Mouse (Mus musculus) monocyte, adult 5-6 weeks (primary cell): ENCODE results near the gene Myo1b. TPM values are rescaled to one million over a fixed set of nuclear protein-coding genes. Genes with fewer than 3 reads are reported as not detected.
A peak's percentile ranks its signal among the peaks of the same experiment; 100 is the strongest.

ENCODE experiments used
- ATAC-seq: fragments of 153-309, 156-312 bp; replicated peaks from 2 replicates; pipeline ENCODE4 v1.8.0; 2017; ENCODE audit warnings: mild to moderate bottlenecking; ENCODE audit not compliant: low TSS enrichment, insufficient number of reproducible peaks, severe bottlenecking, poor library complexity, low FRiP score
- total RNA-seq: library from RNA; stranded (forward); fragments of 200-1000, 200-491, 200-594 nt; gene quantifications from 3 replicates; pipeline ENCODE4 v1.2.3, GENCODE M21; 2017

Gene Myo1b
- 0.21 to 3.0 TPM (median 0.39 TPM) in 3 replicates for total RNA-seq

DNA sequence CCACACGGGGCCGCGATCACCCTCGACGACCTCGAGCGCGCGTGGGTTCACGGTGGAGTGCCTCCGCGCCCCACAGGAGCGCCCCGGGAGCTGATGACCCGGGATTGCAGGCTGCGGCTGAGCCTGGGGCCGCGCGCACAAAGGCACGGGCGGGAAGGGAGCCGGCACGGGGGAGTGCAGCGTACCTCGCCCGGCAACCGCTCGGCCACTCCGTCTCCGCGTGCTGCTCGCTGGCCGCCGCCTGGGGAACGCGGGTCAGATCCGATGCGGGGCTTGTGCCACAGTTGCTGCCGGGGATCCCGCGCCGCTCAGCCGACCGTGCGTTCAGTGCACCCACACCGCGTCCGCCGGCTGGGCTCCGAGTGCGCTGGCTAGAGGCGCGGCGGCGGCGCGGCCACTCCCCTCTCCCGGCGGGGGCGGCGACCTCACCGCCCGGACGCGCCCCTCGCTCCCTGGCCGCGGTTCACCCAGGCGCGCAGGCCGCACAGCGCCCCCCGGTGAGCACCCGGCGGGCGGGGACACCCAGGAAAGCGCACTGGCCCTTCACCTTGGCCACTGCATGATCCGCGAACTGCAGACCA lies at the start of gene Myo1b:
TSS of gene Myo1b (minus strand) at position 496 of the 581 bp plus-strand sequence.
- no peak for ATAC-seq

DNA sequence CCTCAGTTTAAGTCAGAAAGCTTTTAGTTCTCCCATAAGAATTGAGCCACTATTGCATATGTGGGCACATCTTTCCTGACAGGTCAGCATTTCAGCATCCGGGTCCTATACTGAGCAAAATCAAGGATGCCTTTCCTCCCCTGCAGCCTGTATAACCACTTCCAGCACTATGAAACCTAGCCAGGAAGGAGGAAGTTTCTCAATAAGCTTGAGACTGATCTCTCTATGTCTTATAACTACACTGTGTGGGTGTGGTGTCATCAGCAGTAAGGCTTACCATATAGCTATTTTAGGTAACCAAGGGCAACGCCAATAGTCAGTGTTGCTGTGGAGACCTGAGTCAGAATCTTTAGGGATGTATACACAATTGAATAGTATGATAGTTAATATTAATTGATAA lies 48.8 kb upstream of the Myo1b start:
- ATAC-seq: no peak

DNA sequence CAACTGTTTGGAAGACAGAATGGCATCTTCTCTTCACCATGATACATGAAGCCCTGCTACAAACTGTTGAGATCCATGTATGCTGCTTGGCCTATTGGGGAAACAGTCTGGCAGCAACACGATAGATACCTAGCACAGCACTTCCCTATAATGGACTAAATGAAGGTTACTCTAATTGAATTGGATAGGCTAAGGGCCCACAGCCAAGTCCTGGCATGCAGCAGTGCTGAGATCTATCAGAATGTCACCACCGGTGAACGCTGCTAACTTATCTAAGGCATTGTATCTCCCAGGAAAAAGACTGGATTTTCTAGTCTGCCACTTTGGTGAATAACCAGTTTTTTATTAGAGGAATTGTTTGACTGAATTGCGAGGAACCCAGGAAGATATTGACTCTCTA lies 31.2 kb upstream of the Myo1b start:
- ATAC-seq: no peak

DNA sequence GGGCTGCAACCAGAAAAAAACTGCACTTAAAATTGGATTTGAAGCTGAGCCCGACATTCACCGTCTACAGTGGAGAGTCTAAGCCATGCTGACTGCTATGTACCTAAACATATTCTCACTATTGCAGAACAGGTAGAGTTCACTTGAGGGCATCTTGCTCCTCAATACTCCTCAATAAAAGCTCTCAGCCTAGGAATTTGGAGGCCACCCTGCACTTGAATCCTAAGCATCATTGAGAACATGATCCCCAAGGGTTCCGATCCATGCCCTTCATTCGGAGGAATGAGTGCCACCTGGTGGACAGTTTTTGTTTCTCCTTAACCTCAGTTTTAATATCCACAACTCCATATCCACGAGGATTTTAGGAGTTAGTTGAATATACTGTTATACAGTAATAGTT lies 28.9 kb upstream of the Myo1b start:
- 0 out of 2 replicates have a peak, but pooled peaks have one; percentile 61 for ATAC-seq

DNA sequence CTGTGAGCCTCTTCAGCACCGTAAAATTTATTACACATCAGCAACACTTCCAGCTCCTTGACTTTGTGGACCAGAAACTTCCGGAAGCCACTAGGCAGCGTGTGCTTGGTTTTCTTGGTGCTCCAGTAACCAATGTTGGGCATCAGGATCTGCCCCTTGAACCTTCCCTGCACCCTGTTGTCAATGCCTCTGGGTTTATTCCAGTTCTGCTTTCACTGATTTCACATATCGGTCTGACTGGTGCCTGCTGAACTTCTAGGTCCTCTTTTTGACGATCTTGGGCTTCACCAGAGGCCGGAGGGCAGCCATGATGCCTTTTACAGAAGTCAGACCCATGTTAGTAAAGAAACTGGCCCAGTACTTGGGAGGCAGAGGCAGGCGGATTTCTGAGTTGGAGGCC lies 22.5 kb upstream of the Myo1b start:
- peak; percentile 54 for ATAC-seq

DNA sequence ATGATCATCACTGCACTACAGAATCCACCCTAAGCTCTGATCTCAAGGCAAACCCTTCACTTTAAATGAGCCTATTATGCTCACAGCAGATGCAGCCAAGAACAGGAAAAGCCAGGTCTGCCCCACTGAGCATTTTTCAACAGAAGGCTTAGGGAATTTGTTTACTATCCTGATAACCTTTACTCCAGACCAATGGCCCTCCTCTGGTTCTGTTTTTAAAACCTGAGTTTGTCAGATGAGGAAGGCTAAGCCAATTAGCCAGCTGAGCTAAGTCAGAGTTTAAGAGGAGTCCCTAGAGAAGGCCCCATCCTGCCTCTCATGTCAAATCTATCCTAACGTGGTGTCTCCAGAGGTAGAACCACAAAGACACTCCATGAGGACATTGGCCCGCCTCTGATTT lies 19.1 kb upstream of the Myo1b start:
- no peak for ATAC-seq

DNA sequence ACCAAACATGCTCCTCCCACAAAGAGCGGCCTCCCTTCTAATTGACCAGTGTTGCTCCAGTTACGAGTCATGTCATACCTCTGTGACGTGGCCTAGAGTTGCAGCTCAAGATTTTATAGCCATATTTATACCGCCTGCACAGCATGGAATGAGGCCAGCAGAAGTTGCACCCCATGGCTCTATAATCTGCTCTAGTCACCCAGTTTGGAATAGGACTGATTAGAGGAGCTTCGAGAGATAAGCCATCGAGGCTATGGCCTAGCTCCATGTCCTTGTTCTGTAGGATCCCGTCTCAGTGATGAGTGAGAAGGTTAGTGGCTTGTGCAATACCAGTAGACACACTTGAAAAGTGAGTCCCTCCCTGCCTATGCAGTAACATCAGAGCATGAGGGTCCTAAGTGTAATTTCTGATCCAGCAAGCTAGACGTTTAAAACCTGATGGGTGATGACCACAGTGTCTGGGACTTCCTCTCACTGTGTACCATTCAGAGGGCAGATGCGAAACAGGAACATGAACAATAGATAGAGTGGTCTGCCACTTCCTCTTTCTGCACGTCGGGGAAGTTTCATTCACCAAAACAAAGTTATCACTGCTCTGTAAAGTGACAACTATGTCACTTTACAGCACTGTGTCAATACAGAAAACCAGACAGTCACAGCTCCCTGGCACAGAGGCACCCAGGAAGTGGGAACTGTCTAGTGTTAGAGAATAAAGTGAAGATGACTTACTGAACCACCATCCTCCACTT lies 18.5 kb upstream of the Myo1b start:
- peak; percentile 92 for ATAC-seq

DNA sequence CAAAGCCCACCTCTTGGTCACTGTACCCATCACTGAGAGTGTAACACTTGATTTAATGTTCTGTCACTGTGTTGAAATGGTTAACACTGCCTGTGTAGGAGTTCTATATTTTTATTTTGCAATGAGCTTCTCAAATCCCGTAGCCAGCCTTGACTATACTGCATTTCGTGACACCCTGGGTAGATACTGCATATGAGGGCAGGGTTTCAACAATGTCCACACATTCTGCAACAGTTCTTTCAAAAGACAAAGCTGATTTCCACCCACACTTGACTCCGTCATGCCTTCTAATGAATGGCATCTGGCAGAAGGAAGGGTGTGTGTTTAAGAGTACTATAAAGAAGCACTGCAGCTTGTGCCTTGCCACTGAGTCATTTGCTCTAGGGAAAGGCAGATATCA lies 17.0 kb upstream of the Myo1b start:
- ATAC-seq: no peak

DNA sequence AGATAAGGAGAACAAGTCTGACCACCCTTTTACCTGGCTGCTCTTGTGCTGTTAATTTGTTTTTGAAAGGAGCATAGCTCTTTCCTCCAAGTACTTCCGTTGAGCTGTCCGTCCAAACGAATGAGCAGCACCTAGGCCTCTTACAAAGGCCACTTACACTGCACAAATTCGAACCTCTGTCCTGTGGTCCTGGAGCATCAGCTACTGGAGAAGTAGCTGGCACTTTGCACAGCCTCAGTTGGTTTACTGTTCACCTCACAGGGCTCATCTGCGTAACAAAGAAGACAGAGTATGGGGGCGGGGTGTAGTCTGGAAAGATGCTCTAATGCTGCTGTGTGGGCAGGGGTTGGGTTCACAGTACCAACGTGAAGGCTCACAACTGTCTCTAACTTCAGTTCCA lies 15.7 kb upstream of the Myo1b start:
- ATAC-seq: no peak

DNA sequence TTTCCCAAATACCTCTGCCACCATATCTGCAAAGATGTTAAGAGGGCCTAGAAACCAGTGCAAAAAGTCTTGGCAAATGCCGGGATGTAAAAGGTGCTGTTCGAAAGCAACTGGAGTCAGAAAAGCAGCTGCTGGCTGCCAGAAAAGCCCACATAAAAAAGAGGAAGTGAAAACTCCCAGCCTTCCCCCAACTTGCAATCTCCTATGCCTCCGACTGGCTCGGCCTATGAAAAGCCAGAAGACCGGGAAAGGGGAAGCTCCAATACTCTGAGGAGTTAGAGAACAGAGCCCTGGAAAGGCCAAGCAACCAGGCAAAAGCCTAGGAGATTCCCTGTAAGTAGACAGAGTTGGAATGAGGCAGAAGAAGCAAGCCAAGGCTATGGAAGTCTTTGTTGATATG lies 14.7 kb upstream of the Myo1b start:
- ATAC-seq: peak; percentile 49

DNA sequence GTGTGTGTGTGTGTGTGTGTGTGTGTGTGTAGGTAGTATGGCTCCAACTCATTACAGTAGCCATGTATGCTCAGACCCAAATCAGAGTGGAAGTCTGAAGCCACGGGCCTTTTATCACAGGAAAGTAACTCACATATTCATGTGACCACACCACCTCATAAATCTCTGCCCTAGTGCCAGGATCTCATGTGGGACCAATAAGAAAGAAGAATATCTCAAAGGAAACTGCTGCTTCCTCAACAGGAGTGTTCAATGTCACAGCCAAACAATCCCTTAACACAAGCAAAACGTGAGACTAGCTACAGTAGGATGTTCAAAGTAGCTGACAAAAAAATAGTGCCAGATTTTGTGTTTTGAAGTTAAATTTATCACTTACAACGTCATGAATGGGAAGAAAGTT lies 13.7 kb upstream of the Myo1b start:
- ATAC-seq: no peak

DNA sequence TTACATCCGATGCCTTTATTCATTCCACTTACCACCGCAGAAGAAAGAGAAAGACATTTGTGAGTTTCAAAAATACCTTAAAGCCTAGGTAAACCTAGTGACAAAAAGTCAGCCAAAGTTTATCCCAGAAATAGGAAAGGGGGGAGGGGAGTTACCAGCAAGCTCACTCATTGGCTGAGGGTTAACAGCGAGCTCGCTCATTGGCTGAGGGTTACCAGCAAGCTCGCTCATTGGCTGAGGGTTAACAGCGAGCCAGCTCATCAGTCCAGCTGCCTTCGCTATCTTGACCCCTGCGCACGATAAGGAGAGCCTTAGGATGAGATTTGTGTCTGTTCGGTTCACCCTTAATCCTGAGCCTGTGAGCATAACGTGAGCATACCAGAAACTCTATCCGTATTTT lies 6.9 kb upstream of the Myo1b start:
- no peak for ATAC-seq

DNA sequence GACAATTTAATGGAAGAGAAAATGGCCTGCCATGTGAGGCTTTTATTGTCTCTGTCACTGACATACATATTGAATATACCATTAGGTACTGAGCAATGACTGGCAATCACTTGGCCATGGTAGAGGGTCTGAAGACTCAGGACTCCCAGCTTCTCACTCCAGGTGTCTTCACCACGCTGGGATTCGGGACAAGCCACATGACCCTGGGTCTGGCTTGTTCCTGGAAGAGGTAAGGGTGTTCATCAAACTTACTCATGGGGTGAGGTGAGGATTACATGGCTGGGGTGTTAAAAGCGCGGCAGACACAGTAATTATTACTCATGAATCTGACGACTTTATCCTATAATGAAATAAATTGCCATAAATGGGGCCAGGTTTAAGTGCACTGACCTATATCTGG lies 405 bp upstream of the Myo1b start:
- no peak for ATAC-seq

DNA sequence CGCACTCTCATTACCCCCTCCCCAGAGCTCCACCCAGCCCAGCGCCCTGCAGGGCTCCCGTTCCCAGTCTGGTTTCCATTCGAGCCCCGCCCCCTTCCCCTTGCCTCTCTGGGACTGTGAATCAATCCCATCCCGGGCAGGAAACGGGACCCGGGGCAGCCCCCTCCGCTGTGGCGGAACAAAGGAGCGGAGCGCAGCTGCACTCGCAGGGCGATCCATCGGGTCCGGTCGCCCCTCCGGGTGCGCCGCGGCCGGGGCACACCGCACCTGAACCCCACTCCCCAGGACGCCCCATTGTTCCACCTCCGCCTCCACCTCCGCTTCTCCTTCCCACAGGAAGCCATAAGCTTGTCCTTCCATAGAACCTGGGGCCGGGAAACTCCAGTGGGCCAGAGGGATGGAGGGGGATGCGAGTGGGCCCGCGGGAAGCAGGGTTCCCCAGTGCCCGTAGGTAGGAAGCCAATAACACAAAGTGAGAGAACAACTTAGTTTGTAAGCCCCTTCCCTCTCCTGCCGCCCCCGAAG lies 758 bp downstream of the Myo1b start:
- ATAC-seq: no peak

DNA sequence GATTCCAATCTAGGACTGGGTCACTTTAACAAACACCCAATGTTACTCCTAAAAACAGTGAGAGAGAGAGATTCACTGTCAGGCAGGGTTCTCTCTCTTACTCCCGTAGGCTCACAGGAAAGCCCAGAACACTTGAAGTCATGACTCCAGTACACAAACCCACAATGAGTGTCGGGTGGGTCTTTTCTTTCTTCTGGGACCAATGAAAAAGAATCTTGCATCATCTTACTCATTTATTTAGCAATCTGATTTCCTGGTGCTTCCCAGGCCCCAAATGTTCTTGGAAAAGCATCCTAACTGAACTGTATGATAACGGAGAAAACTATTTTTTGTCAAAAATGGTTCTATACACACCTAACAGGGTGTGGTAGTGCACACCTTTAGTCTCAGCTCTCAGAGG lies 1.8 kb downstream of the Myo1b start:
- no peak for ATAC-seq

DNA sequence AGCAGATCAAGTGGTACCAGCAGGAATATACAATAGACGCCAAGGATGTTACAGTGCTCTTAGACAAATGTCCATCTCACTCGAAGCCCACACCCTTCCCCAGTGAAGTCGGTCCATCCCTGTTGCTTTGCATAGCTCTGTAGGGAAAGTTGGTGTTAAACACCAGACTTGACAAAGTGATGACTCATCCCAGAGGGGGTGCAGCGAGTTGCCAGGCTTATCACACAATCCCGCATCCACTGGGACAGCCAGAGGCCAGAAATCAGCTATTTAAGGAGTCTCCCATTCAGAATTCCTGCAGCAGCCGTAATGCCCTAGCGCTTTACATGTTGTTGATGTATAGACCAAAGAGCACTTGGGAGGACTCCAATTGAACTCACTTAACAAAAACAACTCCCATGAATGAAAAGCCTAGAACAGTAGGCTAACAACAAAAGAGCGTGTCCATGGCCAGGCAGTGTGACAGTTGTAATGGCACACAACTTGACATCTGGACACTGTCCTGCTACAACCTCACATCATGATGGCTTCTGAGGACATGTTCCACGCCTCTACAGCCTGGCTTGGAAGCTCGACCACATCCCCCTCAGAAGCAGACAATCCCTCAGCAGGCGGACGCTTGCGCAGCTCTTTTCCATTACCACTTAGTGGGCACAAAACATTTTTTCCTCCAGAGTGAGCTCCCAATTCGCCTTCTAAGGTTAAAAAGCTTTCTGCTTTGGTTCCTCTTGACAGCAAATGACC lies 2.6 kb downstream of the Myo1b start:
- no peak for ATAC-seq

DNA sequence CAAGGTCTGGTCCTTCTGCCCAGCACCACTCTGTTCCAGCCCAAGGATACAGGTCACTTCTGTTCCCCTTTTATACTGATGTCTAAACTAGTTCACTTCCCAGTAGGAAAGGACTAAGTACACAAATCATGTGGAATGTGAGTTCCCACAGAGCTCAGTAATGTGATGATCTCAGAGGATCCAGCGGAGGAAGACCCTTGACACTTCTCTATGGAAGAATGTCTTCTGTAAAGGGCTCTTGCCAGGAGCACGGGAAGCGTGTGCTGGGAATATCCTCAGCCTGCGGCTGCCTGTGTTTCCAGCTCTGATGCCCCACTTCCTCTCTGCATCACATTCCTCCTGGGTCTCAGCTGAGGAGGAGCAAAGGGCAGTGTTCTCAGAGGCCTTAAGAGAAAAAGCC lies 4.5 kb downstream of the Myo1b start:
- no peak for ATAC-seq

DNA sequence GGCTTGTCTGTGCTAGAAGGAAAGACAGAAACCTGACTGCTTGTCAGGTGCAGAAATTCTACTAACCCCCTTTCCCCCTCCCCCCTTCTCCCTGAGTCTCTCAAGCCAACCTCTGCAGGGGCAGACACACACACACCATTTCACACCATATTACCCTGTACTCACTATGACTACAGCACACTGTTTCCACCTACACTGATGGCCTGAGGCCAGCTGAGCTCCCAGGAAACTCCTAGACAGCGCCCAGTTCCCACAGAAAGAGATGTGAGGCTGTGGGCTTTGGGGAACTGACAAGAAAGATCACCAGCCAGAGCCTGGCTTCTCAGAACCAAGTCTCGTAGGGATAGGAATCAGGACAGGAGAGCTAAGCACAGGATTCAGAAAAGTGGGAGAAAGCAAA lies 6.7 kb downstream of the Myo1b start:
- ATAC-seq: no peak

DNA sequence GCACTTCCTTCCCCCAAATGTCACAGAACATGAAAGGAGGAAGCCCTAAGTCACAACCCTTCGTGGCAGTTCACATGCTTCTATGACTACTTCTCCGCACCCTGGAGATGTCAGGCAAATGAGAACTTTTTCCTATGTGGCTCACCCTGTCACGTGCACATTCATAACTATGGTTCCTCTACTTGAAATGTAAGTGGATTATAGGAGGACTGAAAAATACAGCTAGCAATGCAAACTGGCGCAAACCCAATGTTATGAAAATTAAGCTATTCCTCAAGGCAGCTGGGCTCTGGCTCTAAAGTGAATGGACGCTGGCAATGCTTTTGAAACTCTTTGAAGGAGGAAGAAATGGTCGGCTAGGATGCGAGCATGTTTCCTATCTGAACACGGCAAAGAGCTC lies 8.1 kb downstream of the Myo1b start:
- peak; percentile 77 for ATAC-seq
